Mouse (Mus musculus) thymus, postnatal 10 days (tissue): ENCODE results near the gene Vash1.

Experiments used
- DNase-seq, 2 experiments: peaks; one replicate each; pipeline ENCODE4 v3.0.0; 2021; ENCODE audit warnings: low spot score in 2 of 2

Vash1 gene

DNA sequence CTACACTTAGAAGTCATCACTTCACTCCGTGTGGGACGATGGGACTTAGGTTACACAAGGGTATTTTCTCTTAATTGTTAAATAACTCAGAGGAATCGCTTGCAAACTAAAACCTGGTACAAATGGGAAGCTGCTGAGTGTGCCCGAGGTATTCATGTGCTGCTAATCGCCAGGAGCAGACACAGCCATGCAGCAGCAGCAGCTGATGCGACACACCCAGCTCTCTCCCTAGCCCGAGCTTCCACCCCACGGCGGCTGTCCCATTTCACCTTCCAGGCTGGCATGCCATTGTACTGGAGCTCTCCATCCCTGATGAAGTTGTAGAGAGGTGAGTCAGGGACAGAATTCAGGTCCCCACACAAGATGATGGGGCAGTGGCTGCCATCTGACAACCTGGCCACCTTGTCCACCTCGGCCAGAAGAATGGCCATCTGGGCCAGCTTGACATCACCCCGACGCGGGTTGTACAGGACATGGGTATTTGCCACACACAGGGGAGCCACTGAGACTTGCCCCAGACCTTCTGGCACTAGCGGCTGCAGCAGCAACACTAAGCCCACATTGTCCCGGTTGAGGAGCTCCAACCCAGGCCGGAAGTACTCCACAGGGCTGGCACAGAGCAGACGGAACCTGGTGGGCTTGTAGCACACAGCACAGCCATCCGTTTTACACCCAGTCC lies 41.6 kb downstream of the Vash1 start:
- DNase-seq: no peak

DNA sequence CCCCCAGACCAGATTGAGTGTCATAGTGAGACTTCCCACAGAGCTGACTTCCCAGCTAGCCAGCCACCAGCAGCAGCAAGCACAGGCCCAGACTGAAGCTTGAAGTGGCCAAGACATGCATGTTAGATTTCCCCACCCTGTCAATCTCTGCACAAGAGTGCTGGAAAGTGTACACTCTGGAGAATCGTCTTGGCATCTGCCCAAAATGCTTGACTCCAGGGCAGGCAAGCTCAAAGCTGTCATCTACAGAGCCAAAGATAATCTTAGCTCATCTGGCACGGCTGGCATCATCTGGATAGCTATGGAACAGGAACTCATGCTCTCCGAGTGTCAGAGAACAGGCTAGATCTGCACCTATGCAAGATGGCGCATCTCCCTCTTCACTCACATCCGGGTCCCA lies 43.0 kb downstream of the Vash1 start:
- no peak for DNase-seq

DNA sequence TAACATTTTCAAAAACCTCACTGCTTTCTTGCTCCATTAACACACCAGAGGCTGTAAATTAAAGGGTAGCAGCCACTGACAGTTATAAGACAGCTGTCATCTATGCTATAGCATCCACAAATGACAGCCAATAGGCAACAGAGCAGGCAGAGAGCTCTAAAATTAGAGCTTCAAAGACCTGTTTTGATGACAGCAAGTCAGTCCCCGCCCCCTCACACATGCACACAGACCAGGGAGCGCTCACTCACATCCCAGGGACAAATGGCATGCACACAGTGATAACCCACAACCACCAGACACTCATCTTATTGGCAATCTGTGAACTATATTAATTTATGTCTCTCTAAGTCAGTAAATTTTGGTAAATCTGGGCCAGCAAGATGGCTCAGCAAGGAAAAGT lies 45.8 kb downstream of the Vash1 start:
- no peak for DNase-seq

DNA sequence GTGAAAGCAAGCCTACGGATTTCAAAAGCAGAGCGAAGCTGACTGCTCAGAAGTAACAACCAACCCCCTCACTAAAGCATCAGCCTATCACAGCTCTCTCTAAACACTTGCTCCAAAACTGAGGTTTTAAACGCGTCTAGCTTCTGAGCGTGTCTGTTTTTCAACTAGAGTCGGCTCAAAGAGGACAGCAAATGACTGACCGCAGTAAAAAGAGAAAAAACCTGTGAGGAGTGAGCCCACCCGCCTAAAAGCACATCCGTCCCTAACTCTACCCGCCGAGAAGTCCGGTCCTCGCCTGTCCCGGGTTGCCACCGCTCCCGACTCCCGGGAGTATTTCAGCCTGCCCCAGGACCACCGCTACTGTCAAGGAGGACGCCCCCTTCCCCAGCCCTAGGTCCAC lies 47.2 kb downstream of the Vash1 start:
- no peak for DNase-seq

DNA sequence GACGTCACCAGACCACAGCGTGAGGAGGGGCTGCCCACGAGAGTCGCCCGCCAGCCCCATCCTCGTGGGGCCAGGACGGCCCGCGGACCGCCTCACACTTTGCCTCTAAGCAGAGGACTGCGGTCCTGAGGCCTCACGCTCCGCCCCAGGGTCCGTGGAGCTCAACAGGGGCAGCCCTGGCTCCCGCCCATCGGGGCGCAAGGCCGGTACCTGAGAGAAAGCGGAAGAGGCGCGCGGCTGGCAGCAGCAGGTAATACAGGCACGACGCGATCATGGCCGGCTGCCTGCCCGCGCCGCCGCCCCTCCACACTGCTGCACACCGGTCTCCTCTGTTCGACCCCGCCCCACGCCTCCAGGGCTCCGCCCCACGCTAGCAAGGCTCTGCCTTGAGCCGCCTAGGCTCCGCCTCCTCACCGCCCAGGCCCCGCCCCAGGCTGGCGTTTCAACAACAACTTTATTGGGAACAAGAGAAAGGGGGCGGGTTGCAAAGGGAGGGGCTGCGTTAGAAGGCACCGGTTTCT lies 47.7 kb downstream of the Vash1 start, which contains the start of gene Angel1:
TSS of gene Angel1 (minus strand) at position 341 of the 521 bp plus-strand sequence.
- DNase-seq: peak; percentile 97 to 98

DNA sequence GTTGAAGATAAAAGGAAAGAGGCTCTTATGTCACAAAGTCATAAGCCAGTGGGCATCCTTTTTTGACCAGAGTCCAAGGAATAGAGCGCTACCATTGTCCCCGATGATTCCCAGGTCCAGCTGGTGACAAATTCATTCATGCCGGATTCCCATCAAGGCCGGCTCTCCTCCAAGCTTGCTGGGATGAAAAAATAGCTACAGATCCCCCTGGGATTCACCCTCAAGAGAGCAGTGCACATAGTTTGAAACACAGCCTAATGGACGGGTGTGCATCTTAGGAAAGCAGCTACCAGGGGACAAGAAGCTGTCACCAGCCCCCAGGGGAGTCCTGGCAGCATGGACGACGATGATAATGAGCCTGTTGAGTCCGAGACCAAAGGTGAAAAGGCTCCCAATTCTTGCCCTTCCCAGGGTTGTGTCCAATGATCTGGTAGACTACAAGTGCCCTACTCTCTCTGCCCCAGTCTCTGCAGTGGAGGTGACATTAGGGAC lies 55.9 kb downstream of the Vash1 start, which contains the start of gene Lrrc74a:
TSS of gene Lrrc74a (plus strand) at position 51 of the 492 bp plus-strand sequence.
- DNase-seq: no peak
